Mouse (Mus musculus) olfactory bulb, adult 2 months (tissue): Measurements from ENCODE around the gene LTO1.

Source experiments
- CTCF ChIP-seq: fragments of 200-500 bp; IDR thresholded peaks from 2 replicates; pipeline ENCODE4 v1.5.1; 2012; ENCODE audit warnings: low read depth, mild to moderate bottlenecking, low read length, moderate library complexity; ENCODE audit not compliant: insufficient read depth
- POLR2A ChIP-seq: fragments of 200-500 bp; IDR thresholded peaks from 2 replicates; pipeline ENCODE4 v1.6.1; 2012; ENCODE audit warnings: mild to moderate bottlenecking, low read depth, low read length, moderate library complexity; ENCODE audit not compliant: insufficient read depth

GRCm38 (mm10) chr7:144973461-144973860 lies 58.6 kb downstream of the LTO1 start:
- no peak for TF ChIP-seq CTCF
- TF ChIP-seq POLR2A, result no peak
